Mouse (Mus musculus) CD4-positive helper T cell, adult 2 months (primary cell): ENCODE data around the gene Sept9.

ENCODE experiments used
- DNase-seq: peaks from one replicate; pipeline ENCODE4 v3.0.0-alpha.2; 2012; ENCODE audit warnings: low read depth, missing footprints, low spot score

Sept9 gene

DNA sequence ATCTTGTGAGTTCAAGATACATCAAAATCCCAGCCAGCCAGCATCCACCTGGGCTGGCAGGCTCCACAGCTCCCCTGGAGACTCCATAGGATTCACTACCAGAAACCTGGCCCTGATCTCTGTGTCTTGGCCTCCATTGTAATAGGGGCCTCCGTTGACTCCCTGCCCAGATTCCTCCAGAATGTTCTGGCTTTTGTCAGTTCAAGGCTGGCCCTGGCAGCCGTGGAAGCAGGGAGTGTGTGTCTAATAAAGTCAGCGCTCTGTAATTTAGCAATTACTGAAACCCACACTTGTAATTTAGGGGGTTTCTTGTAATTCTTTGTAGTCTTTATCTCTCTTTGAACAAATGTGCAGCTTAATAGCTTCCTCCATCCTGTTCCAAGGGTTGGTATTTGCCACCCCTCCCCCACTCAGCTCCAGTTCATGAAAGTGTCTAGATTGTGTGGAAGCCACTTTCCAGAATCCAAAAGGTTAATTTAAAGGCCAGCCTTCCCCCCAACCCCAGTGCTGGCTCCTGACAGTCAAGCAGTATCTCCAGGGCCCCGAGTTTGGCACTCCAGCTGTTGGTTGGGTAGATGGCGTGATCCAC lies 170.9 kb downstream of the Sept9 start:
- DNase-seq, result no peak

DNA sequence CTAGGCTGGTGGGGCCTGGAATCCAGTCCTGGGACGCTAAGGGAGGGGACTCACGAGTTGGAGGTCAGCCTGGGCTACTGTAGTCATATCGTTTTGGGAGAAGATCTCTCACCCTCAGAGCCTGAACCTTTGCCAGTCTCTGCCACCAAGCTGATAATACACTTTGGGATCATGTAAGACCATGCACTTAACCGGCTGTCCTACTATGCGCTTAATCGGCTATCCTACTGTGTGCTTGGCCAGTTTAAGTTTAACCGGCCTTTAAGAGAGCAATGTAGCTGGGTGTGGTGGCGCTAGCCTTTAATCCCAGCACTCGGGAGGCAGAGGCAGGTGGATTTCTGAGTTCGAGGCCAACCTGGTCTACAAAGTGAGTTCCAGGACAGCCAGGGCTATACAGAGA lies 173.1 kb downstream of the Sept9 start:
- DNase-seq, result no peak

- no peak for DNase-seq
Observed at GRCm38 (mm10) chr11:117373195-117373594, 173.7 kb downstream of the Sept9 start.

- DNase-seq, result no peak
Observed at GRCm38 (mm10) chr11:117373870-117374269, 174.4 kb downstream of the Sept9 start.

DNA sequence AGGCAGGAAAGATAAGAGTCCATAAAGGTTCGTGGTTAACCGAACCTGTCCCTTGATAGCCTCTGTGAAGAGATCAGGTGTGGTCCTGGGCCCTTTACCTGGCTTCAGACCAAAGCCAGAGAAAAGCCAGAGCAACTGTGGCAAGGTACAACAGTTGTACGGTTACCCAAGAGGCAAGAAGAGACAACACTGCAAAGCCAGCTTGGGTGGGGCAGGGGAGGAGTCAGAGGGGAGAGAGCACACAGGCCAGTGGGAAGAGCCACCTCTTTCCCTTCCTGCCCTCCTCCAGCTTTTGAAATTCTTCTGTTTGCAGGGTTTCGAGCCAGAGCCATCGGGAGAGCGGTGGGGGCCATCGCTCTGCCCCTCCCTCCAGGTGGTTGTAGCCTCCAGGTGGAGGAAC lies 174.8 kb downstream of the Sept9 start:
- DNase-seq, result no peak

GRCm38 (mm10) chr11:117379774-117380173 lies 180.3 kb downstream of the Sept9 start:
- DNase-seq, result no peak

DNA sequence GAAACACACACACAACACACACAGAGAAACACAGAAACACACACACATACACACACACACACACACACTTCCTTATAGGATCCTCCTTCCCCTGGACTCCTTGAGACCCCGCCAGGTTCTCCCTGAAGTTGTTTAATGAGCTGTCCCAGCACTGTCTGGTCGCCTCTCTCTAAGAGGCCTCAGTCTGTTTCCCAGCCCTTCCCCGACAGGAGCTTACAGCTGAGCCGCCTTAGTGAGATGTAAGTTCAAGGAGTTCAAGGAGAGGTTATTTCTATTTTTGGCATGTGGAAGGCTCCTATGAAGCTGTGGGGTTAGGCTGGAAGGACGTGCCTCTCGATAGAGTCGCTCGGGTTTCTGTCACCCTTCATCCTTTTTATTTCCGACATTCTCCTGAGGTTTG lies 184.8 kb downstream of the Sept9 start:
- DNase-seq, result no peak

- DNase-seq, result peak; percentile 72
Observed at GRCm38 (mm10) chr11:117384897-117385296, 185.4 kb downstream of the Sept9 start.

DNA sequence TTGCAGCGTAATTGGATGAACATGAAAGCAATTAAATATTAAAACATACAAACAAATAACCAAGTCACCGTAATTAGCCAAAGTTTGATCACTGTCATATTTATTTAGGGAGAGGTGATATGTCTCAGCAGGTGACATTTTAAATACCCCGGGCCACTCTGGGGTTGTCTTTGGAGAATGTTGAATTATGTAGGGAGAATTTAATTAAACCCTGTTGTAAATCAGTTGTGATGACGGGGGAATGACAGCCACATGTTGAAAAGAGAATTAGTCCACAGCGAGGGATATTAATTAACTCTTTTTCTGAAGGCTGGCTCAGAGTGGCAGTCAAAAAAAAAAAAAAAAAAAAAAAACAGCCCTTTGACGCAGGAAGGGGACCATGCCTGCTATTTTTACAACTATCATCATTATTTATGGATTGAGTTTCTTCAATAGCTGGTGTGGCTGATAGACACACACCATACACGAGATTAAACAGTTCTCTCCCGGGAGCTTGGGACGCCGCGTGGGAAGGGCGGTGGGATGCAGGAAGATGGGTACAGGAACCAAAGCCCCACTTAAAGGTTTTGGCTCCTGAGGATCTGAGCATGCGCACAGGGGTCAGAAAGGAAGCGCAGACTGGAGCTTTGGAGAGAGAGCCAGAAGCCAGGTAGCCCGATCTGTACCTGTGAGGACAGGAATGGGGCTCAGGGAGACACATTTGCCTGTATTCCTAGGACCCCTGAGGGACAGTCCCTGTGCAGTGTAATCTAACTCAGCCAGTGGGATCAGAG lies 186.1 kb downstream of the Sept9 start:
- no peak for DNase-seq

DNA sequence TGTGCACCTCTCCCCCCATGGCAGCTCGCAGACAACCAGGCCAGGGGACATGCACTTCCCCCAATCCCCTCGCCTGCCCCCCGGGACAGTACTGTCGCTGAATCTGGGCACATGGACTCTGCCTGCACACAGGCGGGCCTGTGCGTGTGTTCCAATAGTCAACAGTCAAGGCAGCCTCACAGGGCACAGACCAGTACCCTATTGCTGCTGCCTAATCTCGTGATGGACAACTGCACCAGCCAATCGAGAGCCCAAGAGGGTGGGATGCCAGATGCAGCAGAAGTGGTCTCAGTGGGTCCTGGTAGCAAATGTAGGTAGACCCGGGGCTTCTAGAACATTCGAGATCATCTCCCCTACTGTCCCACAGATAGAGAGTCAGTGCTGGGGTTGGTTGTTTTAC lies 187.8 kb downstream of the Sept9 start:
- no peak for DNase-seq

GRCm38 (mm10) chr11:117390001-117390402 lies 190.5 kb downstream of the Sept9 start:
- DNase-seq, result peak; percentile 58

DNA sequence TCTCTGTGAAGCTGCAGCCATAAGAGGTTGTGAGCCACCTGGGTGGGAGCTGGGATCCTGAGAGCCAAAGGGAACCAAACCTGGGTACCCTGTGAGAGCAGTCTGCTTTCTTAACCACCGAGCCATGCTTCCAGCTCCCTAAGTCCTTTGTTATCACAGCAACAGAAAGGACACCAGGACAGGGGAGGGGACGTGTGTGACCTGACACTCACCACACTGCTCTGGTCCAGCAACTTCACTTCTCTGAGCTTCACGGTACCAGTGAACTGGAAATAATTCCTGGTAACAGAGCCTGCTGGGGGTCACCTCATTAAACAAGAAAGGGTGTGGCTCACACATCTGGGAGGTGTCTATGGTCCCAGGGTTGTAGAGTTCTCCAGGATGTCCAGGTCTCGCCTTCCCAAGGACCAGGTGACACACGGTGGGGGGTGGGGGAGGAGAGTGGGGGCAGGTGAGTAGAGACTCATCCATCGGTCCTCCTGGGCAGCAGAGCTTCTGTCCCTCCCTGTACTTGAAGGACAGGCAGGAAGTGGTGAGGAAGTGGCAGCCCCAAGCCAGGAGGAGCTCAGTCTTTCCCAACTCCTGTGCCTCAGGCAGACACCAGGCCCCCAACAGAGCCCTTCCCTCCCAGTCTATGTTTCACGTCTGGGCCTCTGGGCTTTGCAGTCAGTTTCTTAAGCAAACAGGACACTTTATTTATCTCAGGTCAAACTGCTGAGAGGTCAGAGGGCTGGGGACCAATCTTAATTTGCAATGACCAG lies 191.5 kb downstream of the Sept9 start:
- no peak for DNase-seq

DNA sequence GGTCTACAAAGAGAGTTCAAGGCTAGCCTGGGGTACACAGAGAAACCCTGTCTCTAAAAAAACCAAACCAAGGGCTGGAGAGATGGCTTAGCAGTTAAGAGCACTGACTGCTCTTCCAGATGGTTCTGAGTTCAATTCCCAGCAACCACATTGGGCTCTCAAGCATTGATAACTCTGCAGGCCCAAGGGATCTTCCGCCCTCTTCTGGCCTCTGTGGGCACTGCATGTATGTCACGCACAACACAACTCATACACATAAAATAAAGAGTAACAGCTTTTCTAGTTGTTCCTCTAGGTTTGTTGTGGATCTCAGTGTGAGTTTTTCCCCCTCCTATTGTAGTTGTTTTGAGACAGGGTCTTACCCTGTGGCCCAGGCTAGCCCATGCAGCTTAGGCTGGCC lies 192.8 kb downstream of the Sept9 start:
- peak; percentile 39 for DNase-seq

DNA sequence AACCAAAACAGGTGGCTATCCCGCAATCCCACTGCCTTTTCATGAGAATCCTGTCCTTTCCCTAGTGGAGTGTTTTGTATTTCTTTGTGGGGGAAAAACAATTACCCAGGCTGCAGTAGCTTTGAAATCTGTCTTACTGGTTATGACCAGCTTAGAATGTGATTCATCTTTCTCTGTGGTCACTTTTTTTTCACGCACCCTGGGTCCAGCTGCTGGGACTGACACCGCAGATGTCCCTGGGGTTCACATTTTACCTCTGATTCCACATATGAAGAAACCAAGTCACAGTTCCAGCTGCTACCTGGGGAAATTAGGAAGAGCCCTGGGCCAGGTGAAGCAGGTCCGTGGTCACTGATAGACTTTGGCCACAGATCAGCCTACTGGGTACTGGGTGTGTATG lies 194.3 kb downstream of the Sept9 start:
- no peak for DNase-seq

DNA sequence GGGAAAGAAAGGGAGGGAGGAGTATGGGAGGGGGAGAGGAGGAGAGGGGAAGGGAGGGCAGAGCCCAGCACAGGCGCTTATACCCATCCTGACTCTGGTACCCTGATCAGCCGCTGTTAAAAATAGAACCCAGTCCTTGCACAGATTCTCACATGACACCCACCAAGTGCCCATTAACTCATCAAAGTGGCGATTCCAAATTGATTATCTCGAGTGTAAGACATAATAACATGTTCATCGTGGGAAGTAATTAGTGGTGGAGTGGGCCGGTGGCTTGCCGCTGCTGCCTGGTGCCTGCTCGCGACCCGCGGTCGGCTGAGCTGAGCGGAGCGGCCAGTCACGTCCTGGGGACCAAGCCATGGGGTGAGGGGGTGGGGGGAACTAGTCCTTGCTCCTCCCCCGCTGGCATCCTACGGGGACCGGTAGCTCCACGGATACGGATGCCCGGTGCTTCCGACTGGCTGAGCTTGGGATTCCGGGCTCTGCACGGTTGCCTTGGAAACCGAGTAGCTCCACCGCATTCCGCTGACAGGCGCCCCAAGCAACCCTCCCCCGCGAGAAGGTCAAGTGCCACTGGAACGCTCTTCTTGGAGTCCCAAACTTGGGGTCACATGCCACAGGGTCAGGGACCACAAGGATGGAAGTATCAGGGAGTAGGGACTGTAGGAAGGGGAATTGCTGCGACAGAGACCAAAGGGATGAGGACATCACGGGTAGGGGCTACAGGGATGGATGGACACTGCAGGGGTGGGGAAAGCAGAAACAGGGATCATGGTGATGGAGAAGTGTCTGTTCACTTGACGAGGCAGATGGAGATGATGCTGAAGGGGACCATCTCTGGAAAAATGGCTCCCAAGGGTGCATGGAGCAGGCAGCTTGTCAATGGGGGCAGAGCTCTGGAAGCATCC lies 195.0 kb downstream of the Sept9 start:
- no peak for DNase-seq

DNA sequence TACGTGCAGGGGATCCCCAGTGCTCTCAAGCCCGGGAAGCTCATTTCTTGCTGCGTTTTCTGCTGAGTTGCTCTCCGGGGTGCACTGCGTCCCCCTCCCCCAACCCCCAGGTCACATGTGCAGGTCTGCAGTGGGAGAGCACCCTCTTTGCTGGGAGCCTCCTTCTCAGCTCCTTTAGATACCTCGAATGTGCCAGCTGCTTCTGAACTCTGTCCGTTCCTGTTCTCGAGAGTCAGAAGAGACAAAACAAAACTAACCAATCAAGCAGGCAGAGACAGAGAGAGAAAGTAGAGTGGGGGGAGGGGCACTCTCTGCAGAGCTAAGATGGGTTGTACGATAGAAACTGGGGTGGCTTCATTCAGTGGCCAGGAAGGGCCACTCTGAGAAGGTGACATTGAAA lies 195.8 kb downstream of the Sept9 start:
- DNase-seq, result peak; percentile 18

- DNase-seq, result no peak
Observed at GRCm38 (mm10) chr11:117396929-117397328, 197.5 kb downstream of the Sept9 start.

GRCm38 (mm10) chr11:117397755-117398154 lies 198.3 kb downstream of the Sept9 start:
- peak; percentile 33 for DNase-seq

DNA sequence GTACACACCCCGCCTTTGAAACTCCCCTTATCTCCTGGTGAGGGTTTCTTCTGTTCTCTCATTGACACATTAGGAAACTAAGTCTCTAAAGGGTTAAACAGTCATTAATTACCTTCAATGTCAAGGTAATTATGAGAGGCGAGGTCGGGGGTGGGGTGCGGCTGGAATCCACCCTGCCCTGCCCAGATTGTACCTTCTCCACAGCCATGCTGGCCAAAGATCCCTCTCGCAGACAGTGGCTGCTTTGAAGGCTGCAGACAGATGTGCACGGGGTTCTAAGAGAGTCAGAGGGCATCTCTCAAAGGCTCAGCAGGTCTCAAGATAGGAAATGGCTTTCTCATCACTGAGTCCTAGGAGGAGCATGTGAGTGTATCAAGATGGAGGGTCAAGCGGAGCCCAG lies 198.7 kb downstream of the Sept9 start:
- no peak for DNase-seq

DNA sequence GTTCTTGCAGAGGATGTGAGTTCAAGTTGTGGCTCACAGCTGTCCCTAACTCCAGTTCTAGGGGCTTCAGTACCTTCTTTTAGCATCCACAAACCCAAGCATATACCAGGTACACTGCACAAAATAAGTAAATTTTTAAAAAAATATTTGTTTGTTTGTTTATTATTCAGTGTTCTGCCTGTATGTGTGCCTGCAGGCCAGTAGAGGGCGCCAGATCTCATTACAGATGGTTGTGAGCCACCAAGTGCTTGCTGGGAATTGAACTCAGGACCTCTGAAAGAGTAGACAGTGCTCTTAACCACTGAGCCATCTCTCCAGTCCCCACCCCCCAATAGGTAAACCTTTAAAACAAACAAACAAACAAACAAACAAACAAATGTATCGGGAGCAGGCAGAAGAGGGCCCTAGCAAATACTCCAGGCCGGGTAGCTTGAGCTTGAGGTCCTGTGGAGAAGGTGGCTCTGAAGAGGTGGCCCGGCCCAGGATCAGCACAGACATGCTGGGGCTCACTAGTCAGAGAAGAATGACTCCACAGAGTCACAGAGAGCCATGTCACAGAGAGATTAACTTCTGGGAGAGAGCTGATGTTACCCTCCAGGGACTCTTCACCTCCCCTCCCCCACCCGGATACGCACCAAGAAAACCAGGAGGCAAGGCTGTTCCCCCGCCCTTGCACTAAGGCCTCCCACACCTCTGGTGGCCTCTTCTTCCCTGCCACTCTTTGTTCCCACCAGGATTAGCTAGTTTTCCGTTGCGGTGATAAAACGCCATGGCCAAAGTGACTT lies 202.3 kb downstream of the Sept9 start:
- DNase-seq, result no peak

GRCm38 (mm10) chr11:117402550-117402949 lies 203.1 kb downstream of the Sept9 start:
- no peak for DNase-seq
